ENCODE assay signal across 24 mouse cellular contexts in genomic region chr2:137950931-137951330, GRCm38 (mm10).
"Had no signal": no experiment of that assay in that cellular context is flagged by ENCODE, and none has a peak within 500 bp of the region (broad histone marks: within the 10 kb centered on the region; RNA-seq: fewer than 3 reads in every experiment).

No protein-coding gene starts in this region.

- DNase-seq: gastrocnemius, postnatal 14 days; gastrocnemius, postnatal 36 days; heart, adult 18-20 months; heart, postnatal 10 days; heart, postnatal 4 days; kidney, adult 11 months; kidney, adult 2 months; kidney, adult 9 months; kidney, postnatal 10 days; kidney, postnatal 25 days; kidney, postnatal 4 days; layer of hippocampus, adult 9-11 months; layer of hippocampus, postnatal 36 days; left cerebral cortex, postnatal 4 days had no signal

- H3K9me3 ChIP-seq: heart, embryonic 10.5 days; heart, embryonic 12.5 days; hindbrain, embryonic 13.5 days; hindbrain, embryonic 15.5 days; limb, embryonic 13.5 days; limb, embryonic 15.5 days; liver, embryonic 12.5 days had no signal

- H3K27me3 ChIP-seq: heart, embryonic 12.5 days; hindbrain, embryonic 13.5 days; hindbrain, embryonic 15.5 days; limb, embryonic 13.5 days; limb, embryonic 15.5 days; liver, embryonic 12.5 days had no signal

- H3K4me2 ChIP-seq: heart, embryonic 12.5 days; hindbrain, embryonic 13.5 days; hindbrain, embryonic 15.5 days; limb, embryonic 13.5 days; limb, embryonic 15.5 days; liver, embryonic 12.5 days had no signal

- ATAC-seq: hindbrain, postnatal 0 days; intestine, embryonic 16.5 days; liver, embryonic 12.5 days had no signal

- H3K4me1 ChIP-seq: heart, embryonic 10.5 days; heart, embryonic 12.5 days; hindbrain, embryonic 13.5 days; hindbrain, embryonic 15.5 days; limb, embryonic 13.5 days; limb, embryonic 15.5 days; liver, embryonic 12.5 days had no signal

- H3K9ac ChIP-seq: heart, embryonic 12.5 days; hindbrain, embryonic 13.5 days; hindbrain, embryonic 15.5 days; limb, embryonic 13.5 days; limb, embryonic 15.5 days; liver, embryonic 12.5 days; liver, embryonic 14.5 days had no signal

- H3K36me3 ChIP-seq: heart, embryonic 10.5 days; heart, embryonic 12.5 days; hindbrain, embryonic 13.5 days; hindbrain, embryonic 15.5 days; limb, embryonic 13.5 days; limb, embryonic 15.5 days; liver, embryonic 12.5 days had no signal

- H3K27ac ChIP-seq: heart, embryonic 10.5 days; hindbrain, embryonic 13.5 days; hindbrain, embryonic 15.5 days; hindbrain, postnatal 0 days; limb, embryonic 13.5 days; limb, embryonic 15.5 days; liver, embryonic 12.5 days; liver, embryonic 14.5 days had no signal

- H3K4me3 ChIP-seq: heart, embryonic 10.5 days; heart, embryonic 12.5 days; hindbrain, embryonic 13.5 days; hindbrain, embryonic 15.5 days; limb, embryonic 13.5 days; limb, embryonic 15.5 days; liver, embryonic 12.5 days had no signal
